Mouse (Mus musculus): Measurements from ENCODE around the gene Cog1.

Gene Cog1

GRCm38 (mm10) chr11:113648690-113649352, at the start of gene Cog1:
TSS of gene Cog1 (plus strand) at chr11:113649169.
- DNase-seq (ENCODE audit: low read depth): no peak

GRCm38 (mm10) chr11:113600526-113601245, 48.3 kb upstream of the Cog1 start:
- no peak for DNase-seq (ENCODE audit: low read depth)

- DNase-seq (ENCODE audit: low read depth): no peak
Observed at GRCm38 (mm10) chr11:113601616-113602343, 47.2 kb upstream of the Cog1 start.

GRCm38 (mm10) chr11:113607556-113607955, 41.4 kb upstream of the Cog1 start:
- no peak for DNase-seq (ENCODE audit: low read depth)

GRCm38 (mm10) chr11:113609581-113609980, 39.4 kb upstream of the Cog1 start:
- no peak for DNase-seq (ENCODE audit: low read depth)

- DNase-seq (ENCODE audit: low read depth): no peak
Observed at GRCm38 (mm10) chr11:113610266-113610665, 38.7 kb upstream of the Cog1 start.

GRCm38 (mm10) chr11:113611112-113611646, 37.8 kb upstream of the Cog1 start:
- DNase-seq (ENCODE audit: low read depth): no peak

- DNase-seq (ENCODE audit: low read depth): peak; percentile 70
Observed at GRCm38 (mm10) chr11:113611664-113612611, 37.0 kb upstream of the Cog1 start.

- DNase-seq (ENCODE audit: low read depth): no peak
Observed at GRCm38 (mm10) chr11:113614476-113614875, 34.5 kb upstream of the Cog1 start.

- peak; percentile 85 for DNase-seq (ENCODE audit: low read depth)
Observed at GRCm38 (mm10) chr11:113617132-113617911, 31.6 kb upstream of the Cog1 start.

GRCm38 (mm10) chr11:113618303-113618671, 30.7 kb upstream of the Cog1 start:
- DNase-seq (ENCODE audit: low read depth): no peak

GRCm38 (mm10) chr11:113618672-113619419, 30.1 kb upstream of the Cog1 start, which contains the start of gene Sstr2:
TSS of gene Sstr2 (plus strand) at chr11:113619342.
- DNase-seq (ENCODE audit: low read depth): peak; percentile 78

- DNase-seq (ENCODE audit: low read depth): no peak
Observed at GRCm38 (mm10) chr11:113619420-113620080, 29.4 kb upstream of the Cog1 start.

GRCm38 (mm10) chr11:113621001-113621400, 28.0 kb upstream of the Cog1 start:
- no peak for DNase-seq (ENCODE audit: low read depth)

GRCm38 (mm10) chr11:113622028-113622427, 26.9 kb upstream of the Cog1 start:
- no peak for DNase-seq (ENCODE audit: low read depth)

GRCm38 (mm10) chr11:113625437-113625836, 23.5 kb upstream of the Cog1 start:
- no peak for DNase-seq (ENCODE audit: low read depth)

GRCm38 (mm10) chr11:113627785-113628184, 21.2 kb upstream of the Cog1 start:
- DNase-seq (ENCODE audit: low read depth): peak; percentile 51

- peak; percentile 23 for DNase-seq (ENCODE audit: low read depth)
Observed at GRCm38 (mm10) chr11:113630642-113631041, 18.3 kb upstream of the Cog1 start.

- no peak for DNase-seq (ENCODE audit: low read depth)
Observed at GRCm38 (mm10) chr11:113631302-113631701, 17.7 kb upstream of the Cog1 start.

Measured in induced T-regulatory cell, adult 2 months (primary cell).